In genomic region chr2:26121541-26122083, GRCm38 (mm10) we compare ENCODE assay signal across 8 mouse cellular contexts. TPM values are rescaled to one million over a fixed set of nuclear protein-coding genes. Genes with fewer than 3 reads are reported as not detected.
DNase-seq lines count a peak whose midpoint lies in the region; ATAC-seq lines count a peak whose summit lies in the region.

No protein-coding gene starts in this region.

- peak overlapping the region; percentile 97 for H3K4me2 ChIP-seq in kidney, embryonic 16.5 days (replicated peaks; ENCODE audit: low read depth, low read length)
- peak overlapping the region; percentile 99 for H3K4me2 ChIP-seq in embryonic facial prominence, embryonic 13.5 days
- peak overlapping the region; percentile 99 for H3K4me2 ChIP-seq in hindbrain, embryonic 16.5 days (ENCODE audit: low read length)
- peak overlapping the region; percentile 99 for H3K4me2 ChIP-seq in midbrain, embryonic 15.5 days

- no peaks in the 10 kb centered on the region for H3K9me3 ChIP-seq in kidney, embryonic 16.5 days (ENCODE audit: low read length)
- H3K9me3 ChIP-seq in embryonic facial prominence, embryonic 13.5 days: no peaks in the 10 kb centered on the region
- H3K9me3 ChIP-seq in hindbrain, embryonic 16.5 days (ENCODE audit: control insufficient read depth, low read length): no peaks in the 10 kb centered on the region
- H3K9me3 ChIP-seq in midbrain, embryonic 15.5 days: no peaks in the 10 kb centered on the region

- ATAC-seq in kidney, embryonic 16.5 days (ENCODE audit: low FRiP score, low TSS enrichment): no peak
- no peak for ATAC-seq in embryonic facial prominence, embryonic 13.5 days (ENCODE audit: insufficient number of reproducible peaks, insufficient read depth, low FRiP score, low TSS enrichment, low read depth)
- ATAC-seq in hindbrain, embryonic 16.5 days: no peak
- ATAC-seq in midbrain, embryonic 15.5 days (replicated peaks): no peak

- H3K9ac ChIP-seq in kidney, embryonic 16.5 days (replicated peaks; ENCODE audit: low read length): peak overlapping the region; percentile 84
- peak overlapping the region; percentile 84 for H3K9ac ChIP-seq in embryonic facial prominence, embryonic 13.5 days
- H3K9ac ChIP-seq in hindbrain, embryonic 16.5 days (ENCODE audit: low read depth, low read length): peak overlapping the region; percentile 72
- H3K9ac ChIP-seq in midbrain, embryonic 15.5 days: no peak overlapping the region

- no peak overlapping the region for H3K27ac ChIP-seq in kidney, embryonic 16.5 days (ENCODE audit: low read length)
- H3K27ac ChIP-seq in embryonic facial prominence, embryonic 13.5 days: no peak overlapping the region
- H3K27ac ChIP-seq in hindbrain, embryonic 16.5 days (ENCODE audit: low read depth, low read length): no peak overlapping the region
- no peak overlapping the region for H3K27ac ChIP-seq in midbrain, embryonic 15.5 days

- no peak for DNase-seq in kidney, postnatal 36 days
- DNase-seq in c-Kit-positive CD71-positive TER-119-positive erythroid progenitor cells, embryonic 14.5 days (ENCODE audit: low spot score): no peak
- no peak for DNase-seq in left cerebral cortex, postnatal 4 days
- no peak for DNase-seq in kidney, postnatal 14 days

- H3K4me3 ChIP-seq in kidney, embryonic 16.5 days (ENCODE audit: low read length): peak overlapping the region; percentile 71
- H3K4me3 ChIP-seq in embryonic facial prominence, embryonic 13.5 days: peak overlapping the region; percentile 80
- H3K4me3 ChIP-seq in hindbrain, embryonic 16.5 days (ENCODE audit: low read length): peak overlapping the region; percentile 78
- peak overlapping the region; percentile 88 for H3K4me3 ChIP-seq in midbrain, embryonic 15.5 days

- WGBS in kidney, embryonic 16.5 days: 22% methylated on average over 17 of the region's 17 CpGs
- 20% methylated on average over 17 of the region's 17 CpGs for WGBS in embryonic facial prominence, embryonic 13.5 days
- WGBS in hindbrain, embryonic 16.5 days: 20% methylated on average over 17 of the region's 17 CpGs
- WGBS in midbrain, embryonic 15.5 days: 21% methylated on average over 17 of the region's 17 CpGs

- intact Hi-C loops in left cerebral cortex, postnatal 4 days (cut with DNase I): no loop called here

- no peaks in the 10 kb centered on the region for H3K27me3 ChIP-seq in kidney, embryonic 16.5 days (ENCODE audit: insufficient read depth, low read length)
- peaks cover 45% of the 10 kb centered on the region for H3K27me3 ChIP-seq in embryonic facial prominence, embryonic 13.5 days
- 0 out of 2 replicates have a peak, but pooled peaks cover 5% of the 10 kb centered on the region for H3K27me3 ChIP-seq in hindbrain, embryonic 16.5 days (replicated peaks; ENCODE audit: control insufficient read depth, insufficient read depth, low read length)
- peaks cover 37% of the 10 kb centered on the region for H3K27me3 ChIP-seq in midbrain, embryonic 15.5 days (replicated peaks)

- H3K4me1 ChIP-seq in kidney, embryonic 16.5 days (ENCODE audit: insufficient read depth, low read length): peaks cover 33% of the 10 kb centered on the region
- peaks cover 35% of the 10 kb centered on the region for H3K4me1 ChIP-seq in embryonic facial prominence, embryonic 13.5 days
- H3K4me1 ChIP-seq in hindbrain, embryonic 16.5 days (ENCODE audit: control insufficient read depth, insufficient read depth, low read depth, low read length): peaks cover 25% of the 10 kb centered on the region
- peaks cover 23% of the 10 kb centered on the region for H3K4me1 ChIP-seq in midbrain, embryonic 15.5 days

- no peaks in the 10 kb centered on the region for H3K36me3 ChIP-seq in kidney, embryonic 16.5 days (ENCODE audit: insufficient read depth, low read length)
- H3K36me3 ChIP-seq in embryonic facial prominence, embryonic 13.5 days: no peaks in the 10 kb centered on the region
- H3K36me3 ChIP-seq in hindbrain, embryonic 16.5 days (ENCODE audit: control insufficient read depth, insufficient read depth, low read length): no peaks in the 10 kb centered on the region
- no peaks in the 10 kb centered on the region for H3K36me3 ChIP-seq in midbrain, embryonic 15.5 days (replicated peaks)

RNA-seq across cellular contexts. Expression of gene Nacc2, which starts 1.4 kb away (rescaled TPM):
- 12.7 and 13.3 TPM in 2 replicates for polyA plus RNA-seq in kidney, embryonic 16.5 days (2015; fragmentation: Nextera tagmentation; extraction: Ambion mirVana)
- 4.4 and 6.7 TPM in 2 replicates for polyA plus RNA-seq in embryonic facial prominence, embryonic 13.5 days (2015; fragmentation: Nextera tagmentation; extraction: Ambion mirVana)
- polyA plus RNA-seq in hindbrain, embryonic 16.5 days (2015; fragmentation: Nextera tagmentation; extraction: Ambion mirVana): 24.5 and 25.8 TPM in 2 replicates
- polyA plus RNA-seq in midbrain, embryonic 15.5 days (2015; fragmentation: Nextera tagmentation; extraction: Ambion mirVana): 14.3 and 16.9 TPM in 2 replicates
- 10 to 100 TPM; 24.6 to 26.5 TPM for total RNA-seq in left cerebral cortex, postnatal 4 days (2021)
